Mouse (Mus musculus) cerebellum, postnatal 10 days (tissue): ENCODE data around the gene Gm21725.
"Not testable (repeated sequence)": the region's sequence is repeated elsewhere in the genome, so short reads cannot be mapped to it uniquely, and the experiment has no call there.

ENCODE experiments used
- DNase-seq, 2 experiments: peaks; one replicate each; pipeline ENCODE4 v3.0.0; 2021; ENCODE audit warnings: mixed read lengths in 2 of 2

The Gm21725 gene

DNA sequence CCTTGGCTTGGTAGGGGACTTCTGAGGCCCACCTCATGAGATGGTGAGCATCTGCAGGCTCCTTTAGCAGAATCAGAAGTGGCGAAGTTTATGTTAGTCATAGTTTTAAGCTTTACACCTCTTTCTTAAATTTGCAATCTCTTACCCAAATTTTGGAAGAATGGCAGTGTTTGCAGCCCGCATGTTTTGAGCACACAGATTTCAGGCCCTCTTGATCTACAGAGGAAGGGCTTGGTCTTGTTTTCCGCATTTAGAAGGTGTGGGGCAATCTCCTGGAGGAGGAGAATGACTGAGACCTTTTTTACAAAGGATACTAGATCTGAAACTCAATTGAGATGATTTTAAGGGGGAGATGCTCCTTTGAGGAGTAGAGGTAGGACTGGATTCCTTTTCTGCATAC lies at the start of gene Gm21725:
Gm21725 (minus strand) TSS at position 101 of the 400 bp plus-strand sequence.
- DNase-seq: not testable (repeated sequence)
